Mouse (Mus musculus): ENCODE data around the gene Prss1. TPM values are rescaled to one million over a fixed set of nuclear protein-coding genes. Genes with fewer than 3 reads are reported as not detected.
"Not testable (repeated sequence)": the region's sequence is repeated elsewhere in the genome, so short reads cannot be mapped to it uniquely, and the experiment has no call there.

Prss1 gene
- not detected for total RNA-seq (2021)
- long read RNA-seq: 0 reads

- not testable (repeated sequence) for DNase-seq (ENCODE audit: low spot score in 2 of 2)
Observed at GRCm38 (mm10) chr6:41458632-41459031, at the start of gene Prss1. Prss1 (plus strand) TSS chr6:41458932.

- DNase-seq (ENCODE audit: low spot score in 2 of 2): not testable (repeated sequence)
Observed at GRCm38 (mm10) chr6:41442261-41442660, 16.5 kb upstream of the Prss1 start.

- not testable (repeated sequence) for DNase-seq (ENCODE audit: low spot score in 2 of 2)
Observed at GRCm38 (mm10) chr6:41446045-41446444, 12.7 kb upstream of the Prss1 start, which contains the start of gene Gm10334. Gm10334 (minus strand) TSS chr6:41446145.

- DNase-seq (ENCODE audit: low spot score in 2 of 2): no peak
Observed at GRCm38 (mm10) chr6:41499374-41499773, 40.6 kb downstream of the Prss1 start.

GRCm38 (mm10) chr6:41504915-41505314 lies 46.2 kb downstream of the Prss1 start:
- DNase-seq (ENCODE audit: low spot score in 2 of 2): no peak

- DNase-seq (ENCODE audit: low spot score in 2 of 2): no peak
Observed at GRCm38 (mm10) chr6:41505323-41505722, 46.6 kb downstream of the Prss1 start.

Other genes starting within 250 kb of the Prss1 start
- not detected for gene Try4, start 156.7 kb upstream of the Prss1 start, total RNA-seq (2021)
- not detected for gene Try5, start 142.1 kb upstream of the Prss1 start, total RNA-seq (2021)
- gene Try10, start 104.8 kb upstream of the Prss1 start, total RNA-seq (2021): not detected
- not detected for gene Prss3, start 81.3 kb upstream of the Prss1 start, total RNA-seq (2021)
- gene Gm5771, start 66.6 kb upstream of the Prss1 start, total RNA-seq (2021): not detected
- gene Gm10334, start 12.8 kb upstream of the Prss1 start, total RNA-seq (2021): not detected
- gene Prss2, start 62.9 kb downstream of the Prss1 start, total RNA-seq (2021): not detected
- 10 to 100 TPM; 68.2 to 70.3 TPM for gene Ephb6, start 146.6 kb downstream of the Prss1 start, total RNA-seq (2021)
- gene Trpv6, start 177.5 kb downstream of the Prss1 start, total RNA-seq (2021): 1 to 10 TPM in 1 of 2 experiments, under 1 TPM in 1; 0.67 to 1.4 TPM
- gene Trpv5, start 221.8 kb downstream of the Prss1 start, total RNA-seq (2021): not detected
- not detected for gene Llcfc1, start 225.5 kb downstream of the Prss1 start, total RNA-seq (2021)
- gene Kel, start 245.4 kb downstream of the Prss1 start, total RNA-seq (2021): not detected